Mouse (Mus musculus): ENCODE measurements around the gene Col16a1.

GRCm38 (mm10) chr4:130130641-130131350 is 83.2 kb downstream of the Col16a1 start:
- TF ChIP-seq POLR2A (IDR thresholded peaks at IDR 0.05; ENCODE audit: low read depth, low read length) (no peak), CTCF (IDR thresholded peaks at IDR 0.05; ENCODE audit: extremely low read depth, insufficient read depth, insufficient read length, insufficient replicate concordance) (no peak)
